Mouse (Mus musculus): ENCODE results near the gene Rgma.

DNA sequence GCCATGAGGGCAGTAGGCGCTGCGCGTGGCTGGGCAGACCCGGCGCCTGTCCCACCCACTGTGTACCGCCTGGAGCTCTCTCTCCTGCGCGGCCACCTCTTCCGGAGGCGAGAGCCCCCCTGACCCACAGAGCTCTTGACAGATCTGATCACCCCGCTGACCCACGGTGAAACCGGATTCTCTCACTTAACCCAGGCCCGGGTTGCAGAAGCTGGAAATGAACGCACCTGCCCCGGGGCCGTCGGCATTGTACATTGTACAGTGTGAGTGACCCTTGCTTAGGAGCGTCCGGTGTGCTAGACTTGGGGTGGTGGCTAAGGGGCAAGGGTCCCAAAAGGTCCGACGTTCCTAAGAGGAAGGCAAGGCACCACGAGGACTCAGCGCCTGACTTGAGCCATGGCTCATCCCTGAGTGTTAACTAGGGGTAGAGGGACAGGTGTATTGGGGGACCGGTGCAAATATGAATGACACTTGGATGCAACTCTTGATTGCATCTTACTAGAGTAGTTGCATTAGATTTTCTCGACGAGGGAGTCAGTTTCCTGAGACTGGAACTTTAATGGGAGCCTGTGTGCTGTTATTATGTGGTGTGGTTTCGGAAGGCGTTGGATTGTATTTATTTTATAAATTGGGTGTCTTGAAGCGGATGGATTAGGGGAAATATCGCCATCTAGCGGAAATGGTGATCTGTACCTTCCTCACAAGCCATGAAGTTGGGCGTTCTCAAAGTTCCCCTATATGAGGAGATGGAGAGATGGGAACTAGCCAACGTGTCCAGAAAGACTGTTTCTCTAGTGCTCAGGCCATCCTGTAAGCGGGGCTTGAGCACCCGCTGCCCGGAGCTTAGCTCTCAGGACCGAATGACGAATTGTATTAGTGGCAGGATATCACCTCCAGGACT, 1.0 kb downstream of the Rgma start:
- TF ChIP-seq CTCF (IDR thresholded peaks at IDR 0.05; ENCODE audit: low read depth, low read length), result no peak
- TF ChIP-seq EP300 (IDR thresholded peaks at IDR 0.05; ENCODE audit: insufficient read depth, low read depth, low read length), result no peak
